Mouse (Mus musculus): Measurements from ENCODE around the gene Iqsec1.

Gene Iqsec1

DNA sequence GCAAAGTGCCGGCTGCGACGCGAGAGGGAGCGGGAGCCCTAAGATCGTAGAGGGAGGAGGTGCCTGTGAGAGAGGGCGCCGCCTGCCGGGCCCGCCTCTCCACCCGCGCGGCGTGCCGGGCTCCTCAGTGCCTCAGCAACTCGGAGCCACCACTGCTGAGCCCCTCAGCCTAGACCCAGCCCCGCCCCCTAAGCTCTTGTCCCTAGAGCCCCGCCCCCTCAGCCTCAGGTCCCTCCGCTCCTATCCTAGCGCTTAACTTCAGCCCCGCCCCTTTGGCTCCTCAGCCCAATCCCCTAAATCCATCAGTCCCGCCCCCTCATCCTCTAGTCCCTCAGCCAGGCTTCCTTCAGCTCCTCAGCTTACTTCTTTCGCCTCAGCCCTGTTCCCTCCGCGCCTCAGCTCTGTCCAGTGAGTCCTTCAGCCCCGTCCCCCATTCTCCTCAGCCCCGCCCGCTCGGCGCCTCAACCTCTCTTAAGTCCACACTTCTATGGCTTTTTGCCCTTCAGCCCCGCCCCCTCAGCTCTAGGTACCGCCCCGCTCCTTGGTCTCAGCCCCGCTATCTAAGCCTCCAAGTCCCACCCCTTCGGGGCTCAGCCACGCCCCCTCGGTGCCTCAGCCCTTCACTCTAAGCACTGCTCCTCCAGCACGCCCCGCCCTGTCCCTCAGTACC is at the start of gene Iqsec1:
Gene Iqsec1 (minus strand): TSS at position 38 of the 670 bp plus-strand sequence.
- peak; percentile 97 for DNase-seq (ENCODE audit: low spot score)

DNA sequence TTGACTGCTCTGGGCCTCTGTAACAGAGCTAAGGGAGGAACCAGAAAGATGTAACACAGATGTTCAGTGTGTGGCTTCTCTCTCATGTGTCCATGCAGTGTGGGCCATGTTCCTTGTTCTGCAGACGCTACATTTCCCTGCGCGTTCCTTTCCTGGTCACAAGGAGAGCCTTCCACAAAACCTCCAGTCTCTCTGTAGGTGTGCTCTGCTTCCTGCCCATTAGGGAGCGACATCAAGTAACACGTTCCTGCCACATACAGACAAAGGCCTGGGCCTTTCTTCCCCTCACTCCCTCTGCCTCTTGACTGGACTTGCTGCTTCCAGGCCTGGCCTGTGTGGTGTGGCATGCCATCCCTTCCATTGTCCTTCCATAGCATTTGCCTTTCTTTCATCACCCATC is 39.8 kb upstream of the Iqsec1 start:
- no peak for DNase-seq (ENCODE audit: low spot score)

DNA sequence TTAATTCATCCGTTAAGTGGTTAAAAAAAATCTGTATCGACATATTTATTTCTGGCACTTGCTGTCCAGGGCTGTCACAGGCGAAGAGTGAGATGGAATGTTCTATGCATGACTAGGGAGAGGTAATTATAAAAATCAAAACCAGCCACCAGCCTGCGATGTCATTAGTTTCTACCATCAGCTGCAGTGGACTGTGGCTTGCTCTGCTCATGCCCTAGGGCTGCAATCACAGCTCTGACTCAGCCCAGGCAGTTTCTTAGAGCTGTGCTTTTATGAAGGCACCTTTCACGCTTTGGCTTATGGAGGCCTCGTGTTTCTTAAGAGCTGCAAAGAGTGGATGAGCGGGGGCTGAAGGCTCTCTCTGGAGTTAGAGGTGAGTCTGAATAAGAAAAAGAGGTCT is 32.3 kb upstream of the Iqsec1 start:
- DNase-seq (ENCODE audit: low spot score), result no peak

DNA sequence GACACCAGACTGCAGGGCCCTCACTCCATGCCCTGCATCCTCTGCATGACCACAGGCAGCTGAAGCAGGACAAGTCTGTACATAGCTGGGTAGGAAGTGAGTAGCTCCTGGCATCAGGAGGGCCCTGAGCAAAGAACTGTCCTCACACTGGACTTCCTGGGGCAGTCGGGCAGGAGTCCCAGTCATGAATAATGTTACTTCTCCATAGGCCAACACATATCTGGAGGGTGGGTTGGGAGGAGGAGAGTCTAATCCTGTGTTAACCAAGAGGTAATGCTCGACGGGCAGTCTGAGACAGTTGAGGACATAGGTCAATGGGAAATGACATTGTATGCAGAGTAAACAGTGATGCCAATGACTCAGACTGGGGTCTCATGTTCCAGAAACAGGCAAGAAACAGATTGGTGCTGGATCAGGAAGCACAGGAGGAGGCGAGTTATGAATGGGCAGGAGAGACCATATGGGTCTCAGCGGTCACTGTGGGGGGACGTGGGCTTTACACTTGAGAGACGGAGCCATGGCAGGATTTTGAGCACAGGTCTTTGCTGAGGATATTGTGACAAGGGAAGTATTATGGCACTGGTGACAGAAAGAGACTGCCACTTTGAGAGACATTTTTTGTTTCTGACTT is 28.2 kb upstream of the Iqsec1 start:
- no peak for DNase-seq (ENCODE audit: low spot score)

- DNase-seq (ENCODE audit: low spot score), result no peak
Observed at GRCm38 (mm10) chr6:91014198-91014958, 25.9 kb upstream of the Iqsec1 start.

GRCm38 (mm10) chr6:91012458-91012857 is 24.0 kb upstream of the Iqsec1 start:
- no peak for DNase-seq (ENCODE audit: low spot score)

- DNase-seq (ENCODE audit: low spot score), result no peak
Observed at GRCm38 (mm10) chr6:91011568-91011967, 23.1 kb upstream of the Iqsec1 start.

GRCm38 (mm10) chr6:91008284-91008830 is 19.9 kb upstream of the Iqsec1 start:
- peak; percentile 41 for DNase-seq (ENCODE audit: low spot score)

DNA sequence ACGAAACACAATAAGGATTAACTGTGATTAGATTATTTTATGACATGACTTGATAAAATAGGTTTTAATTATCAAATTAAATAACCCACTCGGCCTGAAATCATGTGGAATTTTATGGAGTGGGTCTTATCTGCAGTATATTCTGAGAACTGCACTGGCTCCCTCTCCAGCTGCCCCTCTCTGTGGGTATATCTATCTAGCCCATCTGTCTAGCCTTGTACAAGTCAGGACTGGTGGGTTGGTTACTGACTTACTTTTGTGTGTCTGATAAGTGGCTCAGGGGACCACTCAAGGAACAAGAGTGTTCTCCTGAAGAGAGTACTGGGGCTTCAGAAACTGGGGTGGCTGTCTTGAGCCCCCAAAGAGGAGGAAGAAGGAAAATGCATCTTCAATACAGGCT is 18.7 kb upstream of the Iqsec1 start:
- DNase-seq (ENCODE audit: low spot score), result peak; percentile 49

GRCm38 (mm10) chr6:91004157-91004556 is 15.7 kb upstream of the Iqsec1 start:
- no peak for DNase-seq (ENCODE audit: low spot score)

- DNase-seq (ENCODE audit: low spot score), result no peak
Observed at GRCm38 (mm10) chr6:91003310-91003995, 15.0 kb upstream of the Iqsec1 start.

DNA sequence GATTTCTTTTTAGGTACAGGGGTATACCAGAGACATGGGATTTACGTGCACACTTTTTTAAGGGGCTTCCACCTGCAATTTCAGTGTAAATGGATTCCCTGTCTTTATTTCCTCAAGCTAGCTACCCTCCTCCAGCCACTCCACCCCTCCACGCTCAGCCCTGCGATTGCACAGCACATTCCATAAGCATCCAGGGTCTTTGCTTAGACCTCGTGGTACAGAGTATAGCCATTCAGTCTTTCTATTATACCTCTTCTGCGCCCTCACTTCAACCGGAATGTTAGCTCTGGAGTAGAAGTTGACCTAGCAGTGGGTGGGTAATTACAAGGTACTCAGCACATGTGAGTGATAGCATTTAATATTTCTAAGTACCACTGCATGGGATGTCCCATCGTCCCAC is 13.1 kb upstream of the Iqsec1 start:
- no peak for DNase-seq (ENCODE audit: low spot score)

DNA sequence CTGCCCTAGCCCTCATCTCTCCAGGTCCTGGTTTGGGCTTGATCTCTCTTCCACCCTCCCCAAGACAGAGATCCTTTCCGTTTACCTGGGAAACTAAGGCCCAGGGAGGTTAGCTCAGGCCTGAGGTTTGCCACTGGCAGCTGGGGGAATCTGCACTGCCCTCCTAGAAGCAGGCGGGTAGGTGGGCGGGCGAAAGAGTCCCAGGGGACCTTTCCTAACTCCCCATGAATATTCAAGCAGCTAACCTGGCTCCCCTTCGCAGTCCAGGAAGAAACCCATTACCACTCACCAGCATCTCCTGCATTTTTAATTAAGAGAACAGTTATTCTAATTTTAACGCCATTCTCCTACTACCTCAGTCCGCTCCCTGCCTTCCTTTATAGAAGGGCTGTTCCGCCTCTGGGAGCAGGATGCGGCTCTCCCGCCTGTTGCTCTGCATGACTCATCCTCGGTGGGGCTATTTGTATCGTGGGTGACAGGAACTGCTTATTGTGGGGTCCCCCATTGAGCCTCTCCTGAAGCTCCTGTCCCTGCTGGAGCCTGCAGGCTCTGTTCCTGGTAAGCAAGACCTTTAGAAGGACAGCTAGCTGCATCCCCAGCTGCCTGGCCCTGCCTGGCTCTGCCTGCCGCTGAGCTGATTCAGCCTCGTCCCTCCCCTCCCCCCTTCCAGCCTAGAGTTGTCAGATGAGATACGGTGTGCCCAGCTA is 12.5 kb upstream of the Iqsec1 start:
- no peak for DNase-seq (ENCODE audit: low spot score)

- DNase-seq (ENCODE audit: low spot score), result no peak
Observed at GRCm38 (mm10) chr6:90999176-90999575, 10.7 kb upstream of the Iqsec1 start.

- DNase-seq (ENCODE audit: low spot score), result no peak
Observed at GRCm38 (mm10) chr6:90997025-90997424, 8.5 kb upstream of the Iqsec1 start.

- no peak for DNase-seq (ENCODE audit: low spot score)
Observed at GRCm38 (mm10) chr6:90996181-90996580, 7.7 kb upstream of the Iqsec1 start.

GRCm38 (mm10) chr6:90988299-90988625 is 223 bp downstream of the Iqsec1 start:
- DNase-seq (ENCODE audit: low spot score), result no peak

GRCm38 (mm10) chr6:90987561-90988298 is 755 bp downstream of the Iqsec1 start:
- DNase-seq (ENCODE audit: low spot score), result no peak

GRCm38 (mm10) chr6:90984101-90984500 is 4.4 kb downstream of the Iqsec1 start:
- no peak for DNase-seq (ENCODE audit: low spot score)

GRCm38 (mm10) chr6:90974279-90974678 is 14.2 kb downstream of the Iqsec1 start:
- DNase-seq (ENCODE audit: low spot score), result no peak

- no peak for DNase-seq (ENCODE audit: low spot score)
Observed at GRCm38 (mm10) chr6:90969341-90969871, 19.1 kb downstream of the Iqsec1 start.

Data from c-Kit-positive CD71-positive TER-119-positive erythroid progenitor cells, embryonic 14.5 days (primary cell).